Mouse (Mus musculus): Measurements from ENCODE around the gene Arsg. TPM values are rescaled to one million over a fixed set of nuclear protein-coding genes. Genes with fewer than 3 reads are reported as not detected.
A peak's percentile ranks its signal among the peaks of the same experiment; 100 is the strongest.

The Arsg gene
- polyA plus RNA-seq, 1 experiment from 2014 or later: 4.1 TPM

DNA sequence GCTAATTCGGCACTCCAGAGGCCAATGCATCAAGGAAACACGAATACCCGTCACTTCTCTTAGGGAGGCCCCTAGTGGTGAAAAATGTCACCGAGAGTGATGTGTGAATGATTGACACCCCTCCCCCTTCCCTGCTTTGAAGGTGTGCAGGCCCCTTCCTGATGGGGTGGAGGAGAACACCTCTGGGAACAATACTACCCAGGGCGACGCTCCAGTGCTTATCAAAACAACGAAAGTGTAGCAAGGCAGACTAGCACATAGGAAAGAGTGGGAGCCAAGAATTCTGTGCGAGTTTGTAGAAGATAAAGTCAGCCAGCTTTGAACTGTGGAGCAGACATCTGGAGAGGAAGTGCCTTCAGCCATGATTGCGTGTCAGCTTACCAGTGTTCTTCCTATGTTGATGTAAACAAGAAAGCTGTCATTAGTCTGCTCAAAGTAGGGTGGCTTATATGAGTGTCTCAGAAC lies 87.7 kb downstream of the Arsg start:
- H3K27me3 ChIP-seq (ENCODE audit: control insufficient read depth, insufficient read depth, low read length): no peaks in the 10 kb centered on the region
- H3K9me3 ChIP-seq (replicated peaks; ENCODE audit: control insufficient read depth, low read length): no peaks in the 10 kb centered on the region
- no peak for ATAC-seq (ENCODE audit: insufficient read depth, low FRiP score)
- no peaks in the 10 kb centered on the region for H3K36me3 ChIP-seq (ENCODE audit: control insufficient read depth, insufficient read depth, low read length)
- H3K9ac ChIP-seq (ENCODE audit: low read length): no peak overlapping the region
- H3K27ac ChIP-seq (ENCODE audit: low read length): no peak overlapping the region; the same call in 1 of the 2 replicates
- WGBS: 20% methylated on average over 9 of the region's 9 CpGs
- no peak overlapping the region for H3K4me2 ChIP-seq (ENCODE audit: low read depth, low read length)
- no peak overlapping the region for H3K4me3 ChIP-seq (replicated peaks; ENCODE audit: low read length)
- peaks cover 17% of the 10 kb centered on the region for H3K4me1 ChIP-seq (ENCODE audit: control insufficient read depth, insufficient read depth, low read length)

DNA sequence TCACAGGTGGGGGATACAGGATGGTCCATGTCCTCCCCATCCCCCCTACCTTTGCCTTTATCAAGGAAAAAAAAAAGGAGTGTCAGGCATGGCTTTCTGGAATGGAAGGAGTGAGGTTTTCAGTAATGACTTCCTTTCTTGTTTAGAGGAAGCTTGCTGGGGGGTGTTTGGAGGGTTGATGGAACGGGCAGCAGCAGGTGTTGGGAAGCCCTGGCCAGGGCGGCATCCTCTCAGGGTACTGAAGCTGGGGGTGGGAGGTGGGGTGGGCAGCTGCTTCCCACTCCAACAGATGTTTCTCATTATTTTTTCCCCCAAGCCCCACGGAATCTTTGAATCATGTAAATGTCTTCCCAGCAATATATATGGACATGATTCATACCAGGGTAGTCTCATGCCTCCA lies 88.3 kb downstream of the Arsg start:
- Histone ChIP-seq H3K36me3 (ENCODE audit: control insufficient read depth, insufficient read depth, low read length) (no peaks in the 10 kb centered on the region), H3K9me3 (replicated peaks; ENCODE audit: control insufficient read depth, low read length) (no peaks in the 10 kb centered on the region), H3K9ac (ENCODE audit: low read length) (no peak overlapping the region), H3K4me3 (replicated peaks; ENCODE audit: low read length) (no peak overlapping the region), H3K27me3 (ENCODE audit: control insufficient read depth, insufficient read depth, low read length) (no peaks in the 10 kb centered on the region), H3K4me2 (ENCODE audit: low read depth, low read length) (no peak overlapping the region), H3K27ac (ENCODE audit: low read length) (no peak overlapping the region; the same call in 1 of the 2 replicates), H3K4me1 (ENCODE audit: control insufficient read depth, insufficient read depth, low read length) (peaks cover 17% of the 10 kb centered on the region)
- no peak for ATAC-seq (ENCODE audit: insufficient read depth, low FRiP score)
- WGBS: 58% methylated on average over 3 of the region's 3 CpGs

DNA sequence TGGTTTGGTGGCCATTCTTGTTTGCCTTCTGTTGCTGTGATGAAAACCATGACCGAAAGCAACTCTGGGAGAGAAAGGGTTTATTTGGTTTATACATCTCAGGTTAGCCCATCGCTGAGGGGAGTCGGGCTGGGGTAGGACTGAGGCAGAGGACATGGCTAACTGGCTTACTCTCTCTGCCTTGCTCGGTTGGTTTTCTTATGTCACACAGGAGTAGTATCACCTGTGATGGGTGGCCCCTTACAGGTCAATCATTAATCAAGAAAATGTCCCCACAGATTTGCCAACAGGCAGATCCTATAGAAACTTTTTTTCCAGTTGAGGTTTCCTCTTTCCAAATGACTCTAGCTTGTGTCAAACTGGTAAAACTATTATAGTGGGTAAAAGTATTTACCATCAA lies 90.5 kb downstream of the Arsg start:
- peaks cover 9% of the 10 kb centered on the region for H3K4me1 ChIP-seq (ENCODE audit: control insufficient read depth, insufficient read depth, low read length)
- no peak overlapping the region for H3K4me3 ChIP-seq (replicated peaks; ENCODE audit: low read length)
- no peaks in the 10 kb centered on the region for H3K27me3 ChIP-seq (ENCODE audit: control insufficient read depth, insufficient read depth, low read length)
- no peaks in the 10 kb centered on the region for H3K36me3 ChIP-seq (ENCODE audit: control insufficient read depth, insufficient read depth, low read length)
- no peak for ATAC-seq (ENCODE audit: insufficient read depth, low FRiP score)
- no peak overlapping the region for H3K9ac ChIP-seq (ENCODE audit: low read length)
- H3K9me3 ChIP-seq (replicated peaks; ENCODE audit: control insufficient read depth, low read length): no peaks in the 10 kb centered on the region
- WGBS: 62% methylated on average over 4 of the region's 4 CpGs
- no peak overlapping the region for H3K4me2 ChIP-seq (ENCODE audit: low read depth, low read length)
- H3K27ac ChIP-seq (ENCODE audit: low read length): no peak overlapping the region

DNA sequence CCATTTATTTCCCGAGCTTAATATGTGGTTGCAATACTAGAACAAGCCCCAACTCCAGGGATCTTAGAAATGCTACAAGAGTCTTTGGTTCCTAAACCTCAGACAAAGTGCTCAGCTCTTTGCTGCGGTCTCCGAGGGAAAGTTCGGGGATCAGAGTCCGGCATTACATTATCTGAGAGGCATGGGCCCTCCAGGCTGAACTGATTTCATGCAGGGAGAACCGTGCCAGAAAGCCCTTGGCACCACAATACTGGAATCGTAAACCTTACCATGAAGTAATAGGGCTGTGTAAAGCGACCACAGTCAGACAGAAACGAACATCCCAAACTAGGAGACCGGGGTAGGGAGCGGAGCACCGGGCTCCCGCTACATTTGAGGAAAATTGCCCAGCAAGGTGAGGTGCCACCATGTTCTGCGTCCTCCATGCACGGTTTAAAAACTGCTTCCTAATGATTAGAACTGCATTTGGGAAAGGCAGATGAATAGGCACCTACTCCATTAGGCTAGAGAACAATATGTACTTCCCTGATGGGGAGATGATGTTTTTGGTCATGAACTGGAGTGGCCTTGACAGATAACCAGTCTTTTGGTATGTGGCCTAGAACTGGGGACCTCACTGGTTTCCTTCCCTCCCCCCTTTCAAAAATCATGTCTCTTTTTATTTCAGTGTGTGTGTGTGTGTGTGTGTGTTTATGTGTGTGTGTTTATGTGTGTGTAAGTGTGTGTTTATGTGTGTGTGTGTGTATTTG lies 91.5 kb downstream of the Arsg start:
- no peaks in the 10 kb centered on the region for H3K9me3 ChIP-seq (replicated peaks; ENCODE audit: control insufficient read depth, low read length)
- H3K4me2 ChIP-seq (ENCODE audit: low read depth, low read length): no peak overlapping the region
- H3K27ac ChIP-seq (ENCODE audit: low read length): no peak overlapping the region
- WGBS: 87% methylated on average over 15 of the region's 15 CpGs
- H3K4me1 ChIP-seq (ENCODE audit: control insufficient read depth, insufficient read depth, low read length): peaks cover 9% of the 10 kb centered on the region
- ATAC-seq (ENCODE audit: insufficient read depth, low FRiP score): no peak
- no peaks in the 10 kb centered on the region for H3K27me3 ChIP-seq (ENCODE audit: control insufficient read depth, insufficient read depth, low read length)
- H3K9ac ChIP-seq (ENCODE audit: low read length): no peak overlapping the region
- H3K4me3 ChIP-seq (replicated peaks; ENCODE audit: low read length): no peak overlapping the region
- H3K36me3 ChIP-seq (ENCODE audit: control insufficient read depth, insufficient read depth, low read length): no peaks in the 10 kb centered on the region

DNA sequence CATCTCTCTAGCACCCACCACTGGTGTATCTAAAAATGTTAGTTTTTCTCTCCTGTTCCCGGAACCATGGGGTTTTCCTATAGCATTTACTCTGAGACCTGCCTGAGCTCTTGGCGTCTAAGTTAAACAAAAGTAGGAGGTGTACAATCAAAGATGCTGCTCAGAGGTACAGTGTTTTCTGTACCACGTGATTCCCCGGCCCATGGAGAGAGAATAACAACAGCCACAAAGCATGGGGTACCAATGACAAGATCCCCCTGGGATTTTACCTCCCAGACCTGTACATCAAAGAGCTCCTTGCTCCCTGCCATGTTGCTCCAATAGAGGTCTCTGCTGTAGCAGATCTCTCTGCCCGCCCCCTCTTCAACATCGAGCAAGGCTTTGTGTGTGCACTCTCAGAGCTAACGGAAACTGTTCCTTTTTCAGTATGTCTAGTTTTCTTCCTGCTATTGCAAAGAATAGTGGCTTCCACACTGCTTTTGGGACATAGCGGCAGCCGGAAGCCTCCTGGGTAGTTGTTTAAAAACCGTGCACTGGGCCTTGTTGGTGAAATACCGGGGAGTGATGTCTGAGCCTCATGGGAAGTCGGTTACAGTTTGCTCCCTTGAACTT lies 95.9 kb downstream of the Arsg start:
- Histone ChIP-seq H3K9me3 (replicated peaks; ENCODE audit: control insufficient read depth, low read length) (no peaks in the 10 kb centered on the region), H3K36me3 (ENCODE audit: control insufficient read depth, insufficient read depth, low read length) (no peaks in the 10 kb centered on the region), H3K4me1 (ENCODE audit: control insufficient read depth, insufficient read depth, low read length) (peaks cover 6% of the 10 kb centered on the region), H3K4me2 (ENCODE audit: low read depth, low read length) (no peak overlapping the region), H3K27ac (ENCODE audit: low read length) (no peak overlapping the region), H3K4me3 (replicated peaks; ENCODE audit: low read length) (no peak overlapping the region), H3K27me3 (ENCODE audit: control insufficient read depth, insufficient read depth, low read length) (no peaks in the 10 kb centered on the region), H3K9ac (ENCODE audit: low read length) (no peak overlapping the region)
- WGBS: 76% methylated on average over 12 of the region's 12 CpGs
- no peak for ATAC-seq (ENCODE audit: insufficient read depth, low FRiP score)

DNA sequence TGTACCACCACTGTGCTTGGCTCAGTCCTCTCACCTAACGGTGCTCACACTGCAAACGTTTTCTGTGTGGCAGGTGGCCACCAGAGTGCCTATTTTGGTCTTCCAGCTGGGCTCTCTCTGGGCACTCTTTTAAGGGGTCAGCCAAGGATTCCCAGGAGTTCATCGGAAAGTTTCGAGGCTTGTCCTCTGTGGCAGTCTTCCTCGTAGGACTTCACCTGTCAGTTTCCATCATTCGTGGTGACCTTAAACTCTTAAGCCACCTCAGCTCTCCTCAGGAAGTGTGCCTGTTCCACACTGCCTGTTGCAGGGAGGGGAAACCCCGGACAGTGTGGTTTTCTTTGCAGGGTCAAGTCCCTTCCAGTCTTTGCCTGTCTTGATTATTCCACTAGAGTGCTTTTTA lies 96.6 kb downstream of the Arsg start:
- Histone ChIP-seq H3K36me3 (ENCODE audit: control insufficient read depth, insufficient read depth, low read length) (no peaks in the 10 kb centered on the region), H3K27me3 (ENCODE audit: control insufficient read depth, insufficient read depth, low read length) (no peaks in the 10 kb centered on the region), H3K27ac (ENCODE audit: low read length) (no peak overlapping the region), H3K9ac (ENCODE audit: low read length) (no peak overlapping the region), H3K4me1 (ENCODE audit: control insufficient read depth, insufficient read depth, low read length) (peaks cover 13% of the 10 kb centered on the region), H3K4me3 (replicated peaks; ENCODE audit: low read length) (no peak overlapping the region), H3K4me2 (ENCODE audit: low read depth, low read length) (no peak overlapping the region), H3K9me3 (replicated peaks; ENCODE audit: control insufficient read depth, low read length) (no peaks in the 10 kb centered on the region)
- WGBS: 69% methylated on average over 7 of the region's 7 CpGs
- no peak for ATAC-seq (ENCODE audit: insufficient read depth, low FRiP score)

DNA sequence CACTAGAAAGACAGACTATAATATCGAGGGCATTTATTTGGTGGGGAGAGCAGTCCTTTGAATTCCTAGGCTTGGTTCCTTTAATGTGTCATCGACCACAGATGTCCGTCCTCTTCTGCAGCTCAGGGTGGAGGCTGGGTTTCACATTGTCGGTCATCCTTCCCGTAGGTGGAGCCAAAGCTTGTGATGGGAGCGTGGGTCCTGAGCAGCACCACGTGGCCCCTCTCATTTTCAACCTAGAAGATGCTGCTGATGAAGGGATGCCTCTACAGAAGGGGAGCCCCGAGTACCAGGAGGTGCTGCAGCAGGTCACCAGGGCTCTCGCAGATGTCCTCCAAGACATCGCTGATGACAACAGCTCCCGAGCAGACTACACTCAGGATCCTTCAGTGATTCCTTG lies 98.9 kb downstream of the Arsg start:
- Histone ChIP-seq H3K27ac (ENCODE audit: low read length) (no peak overlapping the region), H3K27me3 (ENCODE audit: control insufficient read depth, insufficient read depth, low read length) (no peaks in the 10 kb centered on the region), H3K36me3 (ENCODE audit: control insufficient read depth, insufficient read depth, low read length) (peaks cover 5% of the 10 kb centered on the region; the same call in 1 of the 2 replicates), H3K4me2 (ENCODE audit: low read depth, low read length) (no peak overlapping the region), H3K9me3 (replicated peaks; ENCODE audit: control insufficient read depth, low read length) (no peaks in the 10 kb centered on the region), H3K4me3 (replicated peaks; ENCODE audit: low read length) (no peak overlapping the region), H3K4me1 (ENCODE audit: control insufficient read depth, insufficient read depth, low read length) (peaks cover 22% of the 10 kb centered on the region), H3K9ac (ENCODE audit: low read length) (no peak overlapping the region)
- no peak for ATAC-seq (ENCODE audit: insufficient read depth, low FRiP score)
- 85% methylated on average over 11 of the region's 11 CpGs for WGBS

DNA sequence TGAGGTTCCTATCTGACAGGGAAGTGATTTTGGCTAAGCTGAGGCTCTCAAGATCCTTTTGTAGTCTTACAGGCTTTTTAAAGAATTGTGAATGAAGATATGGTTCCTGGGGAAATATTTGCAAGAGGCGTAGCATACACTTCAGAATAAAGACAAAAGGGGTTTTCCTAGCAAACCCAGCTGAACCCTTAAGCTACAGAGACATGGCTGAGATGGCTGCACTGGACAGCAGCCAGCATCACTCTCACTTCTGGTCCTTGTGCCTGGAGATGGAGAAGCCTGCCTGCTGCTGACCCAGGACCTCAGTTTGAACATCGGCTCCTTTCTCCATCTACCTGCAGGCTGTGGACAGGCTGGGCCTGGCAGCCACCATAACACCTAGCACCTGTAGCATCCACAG lies 101.4 kb downstream of the Arsg start:
- no peaks in the 10 kb centered on the region for H3K27me3 ChIP-seq (ENCODE audit: control insufficient read depth, insufficient read depth, low read length)
- H3K36me3 ChIP-seq (ENCODE audit: control insufficient read depth, insufficient read depth, low read length): peaks cover 7% of the 10 kb centered on the region; the same call in 1 of the 2 replicates
- H3K4me3 ChIP-seq (replicated peaks; ENCODE audit: low read length): no peak overlapping the region
- H3K27ac ChIP-seq (ENCODE audit: low read length): peak overlapping the region; percentile 51
- no peak overlapping the region for H3K9ac ChIP-seq (ENCODE audit: low read length)
- H3K4me1 ChIP-seq (ENCODE audit: control insufficient read depth, insufficient read depth, low read length): peaks cover 22% of the 10 kb centered on the region
- no peaks in the 10 kb centered on the region for H3K9me3 ChIP-seq (replicated peaks; ENCODE audit: control insufficient read depth, low read length)
- no peak for ATAC-seq (ENCODE audit: insufficient read depth, low FRiP score)
- H3K4me2 ChIP-seq (ENCODE audit: low read depth, low read length): no peak overlapping the region
- WGBS: 70% methylated on average over 2 of the region's 2 CpGs

DNA sequence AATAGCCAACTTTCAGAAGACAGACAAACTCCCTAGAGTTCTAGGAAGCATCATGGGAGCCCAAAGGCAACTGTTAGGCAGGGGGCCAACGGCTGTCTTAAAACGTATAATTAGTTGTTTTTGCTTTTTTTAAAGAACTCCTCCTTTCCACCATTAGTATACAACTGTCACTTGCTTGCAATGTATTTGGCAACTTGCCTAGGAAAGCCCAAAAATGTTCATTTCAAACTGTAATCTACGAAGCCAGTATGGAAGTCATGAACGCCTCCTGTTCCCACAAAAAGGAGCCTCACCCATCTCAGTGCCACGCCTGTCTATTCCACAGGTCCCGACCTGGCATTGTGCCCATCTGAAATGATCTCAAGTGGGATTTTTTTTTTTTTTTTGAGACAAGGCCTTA lies 102.7 kb downstream of the Arsg start:
- no peak overlapping the region for H3K4me2 ChIP-seq (ENCODE audit: low read depth, low read length)
- H3K9ac ChIP-seq (ENCODE audit: low read length): no peak overlapping the region
- no peak for ATAC-seq (ENCODE audit: insufficient read depth, low FRiP score)
- 55% methylated on average over 6 of the region's 6 CpGs for WGBS
- H3K36me3 ChIP-seq (ENCODE audit: control insufficient read depth, insufficient read depth, low read length): peaks cover 8% of the 10 kb centered on the region; the same call in 1 of the 2 replicates
- no peak overlapping the region for H3K27ac ChIP-seq (ENCODE audit: low read length)
- H3K27me3 ChIP-seq (ENCODE audit: control insufficient read depth, insufficient read depth, low read length): no peaks in the 10 kb centered on the region
- H3K4me3 ChIP-seq (replicated peaks; ENCODE audit: low read length): no peak overlapping the region
- peaks cover 22% of the 10 kb centered on the region for H3K4me1 ChIP-seq (ENCODE audit: control insufficient read depth, insufficient read depth, low read length)
- no peaks in the 10 kb centered on the region for H3K9me3 ChIP-seq (replicated peaks; ENCODE audit: control insufficient read depth, low read length)
